Mouse (Mus musculus): ENCODE measurements around the gene Cd300ld5. TPM values are rescaled to one million over a fixed set of nuclear protein-coding genes. Genes with fewer than 3 reads are reported as not detected.

Cd300ld5 gene
- polyA plus RNA-seq, 1 experiment: 0.16 TPM

- TF ChIP-seq MYOG (IDR thresholded peaks at IDR 0.05; ENCODE audit: control insufficient read depth, extremely low read depth, insufficient read length): no peak
- no peak for TF ChIP-seq FOSL1 (IDR thresholded peaks at IDR 0.05; ENCODE audit: insufficient read depth, low read length, poor library complexity, severe bottlenecking)
- TF ChIP-seq USF1 (IDR thresholded peaks at IDR 0.05; ENCODE audit: low read depth): no peak
- TF ChIP-seq MYOD1 (IDR thresholded peaks at IDR 0.05; ENCODE audit: control insufficient read depth, insufficient read length, low read depth): no peak
- no peak for TF ChIP-seq MAX (IDR thresholded peaks at IDR 0.05)
- no peak for TF ChIP-seq CTCF (IDR thresholded peaks at IDR 0.05; ENCODE audit: control insufficient read depth, insufficient read depth, insufficient read length)
- TF ChIP-seq CEBPB (IDR thresholded peaks at IDR 0.05; ENCODE audit: low read depth): no peak
- H3K4me3 ChIP-seq (ENCODE audit: insufficient read depth, poor library complexity, severe bottlenecking): no peak overlapping the region
These were observed 35.4 kb upstream of the Cd300ld5 start for GRCm38 (mm10) chr11:115073002-115073401.

DNA sequence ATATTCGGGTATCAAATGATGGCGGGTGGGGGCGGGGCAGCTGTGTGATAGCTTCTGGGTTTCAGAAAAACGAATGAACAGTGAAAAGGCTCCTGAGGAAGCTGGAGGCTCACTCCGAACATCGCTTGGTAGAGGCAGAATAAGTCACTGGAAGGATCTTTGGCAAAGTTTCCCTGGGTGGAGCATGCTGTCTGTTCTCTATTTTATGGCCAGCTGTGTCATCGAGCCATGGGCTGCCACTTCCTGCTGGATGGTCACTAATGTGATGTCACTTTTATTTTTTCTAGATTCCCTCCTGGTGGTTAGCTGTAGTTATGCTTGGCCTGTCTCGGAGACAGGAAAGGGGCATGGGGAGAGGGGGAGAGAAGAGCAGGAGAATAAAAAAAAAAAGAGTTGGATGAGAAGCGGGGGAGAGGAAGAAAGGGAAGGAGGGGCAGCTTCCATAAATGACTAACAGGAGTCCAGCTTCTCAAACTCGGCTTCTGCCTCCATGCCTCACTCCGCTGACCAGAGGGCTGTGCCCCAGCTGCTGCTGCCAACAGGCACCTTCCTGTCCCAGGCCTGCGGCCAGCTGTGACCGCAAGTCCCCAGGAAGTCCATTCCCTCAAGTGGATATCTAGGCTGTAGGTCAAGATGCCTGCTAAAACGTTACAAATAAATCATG lies 34.2 kb upstream of the Cd300ld5 start:
- H3K27me3 ChIP-seq (ENCODE audit: control insufficient read depth, insufficient read depth, insufficient read length): no peaks in the 10 kb centered on the region
- no peak overlapping the region for H3K4me3 ChIP-seq (ENCODE audit: insufficient read depth, poor library complexity, severe bottlenecking)
- no peaks in the 10 kb centered on the region for H3K79me2 ChIP-seq (ENCODE audit: control insufficient read depth, insufficient read depth)
- H3ac ChIP-seq (ENCODE audit: control insufficient read depth, insufficient read length, low read depth): peak overlapping the region; percentile 54
- no peaks in the 10 kb centered on the region for H3K36me3 ChIP-seq (ENCODE audit: control insufficient read depth, insufficient read depth)
- H3K79me3 ChIP-seq (ENCODE audit: low read depth): no peaks in the 10 kb centered on the region
- TF ChIP-seq MYOG (IDR thresholded peaks at IDR 0.05; ENCODE audit: control insufficient read depth, extremely low read depth, insufficient read length) (no peak), MAX (IDR thresholded peaks at IDR 0.05) (peak; percentile 47), MYOD1 (IDR thresholded peaks at IDR 0.05; ENCODE audit: control insufficient read depth, insufficient read length, low read depth) (peak; percentile 85)

More at GRCm38 (mm10) chr11:115073002-115073401, 35.4 kb upstream of the Cd300ld5 start:
- Histone ChIP-seq H3ac (ENCODE audit: control insufficient read depth, insufficient read length, low read depth) (no peak overlapping the region), H3K79me3 (ENCODE audit: low read depth) (no peaks in the 10 kb centered on the region), H3K79me2 (ENCODE audit: control insufficient read depth, insufficient read depth) (no peaks in the 10 kb centered on the region), H3K27me3 (ENCODE audit: control insufficient read depth, insufficient read depth, insufficient read length) (no peaks in the 10 kb centered on the region), H3K36me3 (ENCODE audit: control insufficient read depth, insufficient read depth) (no peaks in the 10 kb centered on the region)

DNA sequence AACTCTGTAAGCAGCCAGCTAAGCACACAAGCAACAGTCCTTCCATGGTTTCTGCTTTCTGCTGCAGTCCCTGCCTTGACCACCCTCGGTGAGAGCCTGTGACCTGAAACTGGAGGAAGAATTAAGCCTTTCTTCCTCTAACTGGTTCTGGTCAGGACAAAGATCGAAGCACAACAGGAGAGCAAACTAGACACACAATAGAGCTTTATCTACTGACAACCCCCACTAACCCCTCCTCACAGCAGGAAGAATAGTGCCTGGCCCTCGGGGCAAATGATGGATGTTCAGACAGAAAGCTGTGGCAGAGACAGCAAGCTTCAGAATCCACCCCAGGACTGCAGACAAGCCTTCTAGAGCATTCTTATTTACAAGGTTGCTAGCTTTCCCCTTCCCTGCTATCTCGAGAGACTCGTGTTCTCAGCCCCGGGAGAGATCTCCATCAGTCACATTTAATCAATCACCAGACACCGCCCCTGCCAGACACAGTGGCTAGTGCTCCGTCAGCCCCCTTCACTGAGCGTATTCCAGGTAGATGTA lies 33.5 kb upstream of the Cd300ld5 start:
- Histone ChIP-seq H3ac (ENCODE audit: control insufficient read depth, insufficient read length, low read depth) (peak overlapping the region; percentile 54), H3K36me3 (ENCODE audit: control insufficient read depth, insufficient read depth) (no peaks in the 10 kb centered on the region), H3K79me3 (ENCODE audit: low read depth) (no peaks in the 10 kb centered on the region), H3K79me2 (ENCODE audit: control insufficient read depth, insufficient read depth) (no peaks in the 10 kb centered on the region), H3K4me3 (ENCODE audit: insufficient read depth, poor library complexity, severe bottlenecking) (no peak overlapping the region), H3K27me3 (ENCODE audit: control insufficient read depth, insufficient read depth, insufficient read length) (no peaks in the 10 kb centered on the region)
- TF ChIP-seq CTCF (IDR thresholded peaks at IDR 0.05; ENCODE audit: control insufficient read depth, insufficient read depth, insufficient read length): no peak
- no peak for TF ChIP-seq MAX (IDR thresholded peaks at IDR 0.05)
- no peak for TF ChIP-seq USF1 (IDR thresholded peaks at IDR 0.05; ENCODE audit: low read depth)
- no peak for TF ChIP-seq FOSL1 (IDR thresholded peaks at IDR 0.05; ENCODE audit: insufficient read depth, low read length, poor library complexity, severe bottlenecking)
- TF ChIP-seq MYOG (IDR thresholded peaks at IDR 0.05; ENCODE audit: control insufficient read depth, extremely low read depth, insufficient read length): no peak
- TF ChIP-seq CEBPB (IDR thresholded peaks at IDR 0.05; ENCODE audit: low read depth): no peak
- no peak for TF ChIP-seq MYOD1 (IDR thresholded peaks at IDR 0.05; ENCODE audit: control insufficient read depth, insufficient read length, low read depth)

- no peak overlapping the region for H3ac ChIP-seq (ENCODE audit: control insufficient read depth, insufficient read length, low read depth)
- H3K79me2 ChIP-seq (ENCODE audit: control insufficient read depth, insufficient read depth): no peaks in the 10 kb centered on the region
- no peak overlapping the region for H3K4me3 ChIP-seq (ENCODE audit: insufficient read depth, poor library complexity, severe bottlenecking)
- H3K36me3 ChIP-seq (ENCODE audit: control insufficient read depth, insufficient read depth): no peaks in the 10 kb centered on the region
- H3K27me3 ChIP-seq (ENCODE audit: control insufficient read depth, insufficient read depth, insufficient read length): no peaks in the 10 kb centered on the region
- TF ChIP-seq USF1 (IDR thresholded peaks at IDR 0.05; ENCODE audit: low read depth): no peak
- no peak for TF ChIP-seq MYOD1 (IDR thresholded peaks at IDR 0.05; ENCODE audit: control insufficient read depth, insufficient read length, low read depth)
- no peak for TF ChIP-seq FOSL1 (IDR thresholded peaks at IDR 0.05; ENCODE audit: insufficient read depth, low read length, poor library complexity, severe bottlenecking)
- no peak for TF ChIP-seq CEBPB (IDR thresholded peaks at IDR 0.05; ENCODE audit: low read depth)
- no peak for TF ChIP-seq MYOG (IDR thresholded peaks at IDR 0.05; ENCODE audit: control insufficient read depth, extremely low read depth, insufficient read length)
- no peak for TF ChIP-seq MAX (IDR thresholded peaks at IDR 0.05)
- no peak for TF ChIP-seq CTCF (IDR thresholded peaks at IDR 0.05; ENCODE audit: control insufficient read depth, insufficient read depth, insufficient read length)
- H3K79me3 ChIP-seq (ENCODE audit: low read depth): no peaks in the 10 kb centered on the region
These were observed 29.2 kb upstream of the Cd300ld5 start for GRCm38 (mm10) chr11:115066768-115067167.

GRCm38 (mm10) chr11:115062077-115062476 lies 24.5 kb upstream of the Cd300ld5 start, which contains the start of gene Cd300e:
Gene Cd300e (minus strand): TSS chr11:115062177.
- no peaks in the 10 kb centered on the region for H3K27me3 ChIP-seq (ENCODE audit: control insufficient read depth, insufficient read depth, insufficient read length)
- no peaks in the 10 kb centered on the region for H3K79me3 ChIP-seq (ENCODE audit: low read depth)
- no peak within 1 kb of the TSS for H3ac ChIP-seq (ENCODE audit: control insufficient read depth, insufficient read length, low read depth)
- H3K36me3 ChIP-seq (ENCODE audit: control insufficient read depth, insufficient read depth): no peaks in the 10 kb centered on the region
- H3K4me3 ChIP-seq (ENCODE audit: insufficient read depth, poor library complexity, severe bottlenecking): no peak within 1 kb of the TSS
- no peak for TF ChIP-seq MYOD1 (IDR thresholded peaks at IDR 0.05; ENCODE audit: control insufficient read depth, insufficient read length, low read depth)
- TF ChIP-seq CTCF (IDR thresholded peaks at IDR 0.05; ENCODE audit: control insufficient read depth, insufficient read depth, insufficient read length): no peak
- TF ChIP-seq USF1 (IDR thresholded peaks at IDR 0.05; ENCODE audit: low read depth): no peak
- no peak for TF ChIP-seq MAX (IDR thresholded peaks at IDR 0.05)
- no peak for TF ChIP-seq FOSL1 (IDR thresholded peaks at IDR 0.05; ENCODE audit: insufficient read depth, low read length, poor library complexity, severe bottlenecking)
- no peak for TF ChIP-seq CEBPB (IDR thresholded peaks at IDR 0.05; ENCODE audit: low read depth)
- no peaks in the 10 kb centered on the region for H3K79me2 ChIP-seq (ENCODE audit: control insufficient read depth, insufficient read depth)
